Mouse (Mus musculus): ENCODE data around the gene 1110008L16Rik.
"Not testable (repeated sequence)": the region's sequence is repeated elsewhere in the genome, so short reads cannot be mapped to it uniquely, and the experiment has no call there.

1110008L16Rik gene

GRCm38 (mm10) chr12:55338490-55338889, 39.1 kb downstream of the 1110008L16Rik start:
- in situ Hi-C loops (cut with MboI, MseI), result loop anchor here (5.0 kb wide), 1 partner anchor 49 kb away; no protein-coding TSS in a partner anchor

DNA sequence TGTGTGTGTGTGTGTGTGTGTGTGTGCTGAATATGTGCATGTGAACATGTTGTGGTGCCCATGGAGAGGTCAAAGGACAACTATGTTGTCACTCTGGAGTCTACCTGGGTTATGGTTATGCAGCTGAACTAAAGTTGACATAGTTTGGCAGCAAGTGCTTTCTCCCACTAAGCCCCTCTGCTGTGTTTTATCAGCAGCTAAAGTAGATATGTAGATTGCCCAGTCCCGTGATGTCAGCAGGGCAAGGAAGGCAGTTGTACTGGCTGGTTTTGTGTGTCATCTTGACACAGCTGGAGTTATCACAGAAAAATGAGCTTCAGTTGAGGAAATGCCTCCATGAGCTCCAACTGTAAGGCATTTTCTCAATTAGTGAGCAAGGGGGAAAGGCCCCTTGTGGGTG, 43.7 kb downstream of the 1110008L16Rik start:
- in situ Hi-C loops (cut with MboI, MseI), result not testable (repeated sequence)

GRCm38 (mm10) chr12:55343998-55344397, 44.6 kb downstream of the 1110008L16Rik start:
- in situ Hi-C loops (cut with MboI, MseI), result no loop called here

GRCm38 (mm10) chr12:55344583-55344982, 45.2 kb downstream of the 1110008L16Rik start:
- in situ Hi-C loops (cut with MboI, MseI), result no loop called here

DNA sequence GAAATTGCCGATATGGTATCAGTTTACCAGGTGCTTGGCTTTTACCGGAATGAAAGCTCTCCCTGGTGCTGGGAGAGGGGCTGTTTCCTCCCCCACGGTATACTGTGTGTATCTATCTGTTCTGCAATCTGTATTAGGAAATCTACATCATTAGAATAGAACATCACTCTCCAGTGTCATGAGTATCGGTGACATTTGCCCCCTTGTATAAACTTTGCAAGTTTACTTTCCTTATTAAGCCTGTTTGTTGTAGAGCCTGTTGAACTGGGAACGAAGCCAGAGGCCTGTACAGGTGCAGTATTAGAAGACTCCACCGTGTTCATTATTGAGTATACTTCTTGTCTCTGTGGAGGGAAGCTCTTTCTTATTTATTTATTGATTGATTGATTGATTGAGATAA, 54.0 kb downstream of the 1110008L16Rik start:
- in situ Hi-C loops (cut with MboI, MseI), result no loop called here

DNA sequence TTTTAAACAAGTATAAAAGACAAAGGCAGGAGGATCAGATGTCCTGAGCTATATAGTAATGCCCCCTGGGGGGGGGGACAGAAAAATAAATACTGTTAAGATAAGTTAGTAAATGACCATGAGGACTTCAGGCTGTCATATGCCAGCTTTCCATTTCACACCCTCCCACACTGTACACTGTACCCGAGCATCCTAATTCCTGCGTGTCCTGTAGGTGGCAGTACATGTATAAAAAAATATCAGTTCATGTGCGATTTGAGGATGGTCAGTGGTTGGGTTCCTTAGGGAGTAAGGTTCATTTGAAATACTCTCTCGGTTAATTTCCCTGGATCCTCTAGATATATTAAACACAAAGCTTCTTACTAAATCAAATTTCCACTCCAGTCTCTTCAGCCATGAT, 55.5 kb downstream of the 1110008L16Rik start:
- in situ Hi-C loops (cut with MboI, MseI), result loop anchor here (5.0 kb wide), 1 partner anchor 72 kb away; no protein-coding TSS in a partner anchor

- in situ Hi-C loops (cut with MboI, MseI), result loop anchor here (5.0 kb wide), 1 partner anchor 70 kb away; no protein-coding TSS in a partner anchor
Observed at GRCm38 (mm10) chr12:55357303-55357702, 57.9 kb downstream of the 1110008L16Rik start.

- in situ Hi-C loops (cut with MboI, MseI), result no loop called here
Observed at GRCm38 (mm10) chr12:55360929-55361328, 61.6 kb downstream of the 1110008L16Rik start.

- in situ Hi-C loops (cut with MboI, MseI), result no loop called here
Observed at GRCm38 (mm10) chr12:55365083-55365482, 65.7 kb downstream of the 1110008L16Rik start.

DNA sequence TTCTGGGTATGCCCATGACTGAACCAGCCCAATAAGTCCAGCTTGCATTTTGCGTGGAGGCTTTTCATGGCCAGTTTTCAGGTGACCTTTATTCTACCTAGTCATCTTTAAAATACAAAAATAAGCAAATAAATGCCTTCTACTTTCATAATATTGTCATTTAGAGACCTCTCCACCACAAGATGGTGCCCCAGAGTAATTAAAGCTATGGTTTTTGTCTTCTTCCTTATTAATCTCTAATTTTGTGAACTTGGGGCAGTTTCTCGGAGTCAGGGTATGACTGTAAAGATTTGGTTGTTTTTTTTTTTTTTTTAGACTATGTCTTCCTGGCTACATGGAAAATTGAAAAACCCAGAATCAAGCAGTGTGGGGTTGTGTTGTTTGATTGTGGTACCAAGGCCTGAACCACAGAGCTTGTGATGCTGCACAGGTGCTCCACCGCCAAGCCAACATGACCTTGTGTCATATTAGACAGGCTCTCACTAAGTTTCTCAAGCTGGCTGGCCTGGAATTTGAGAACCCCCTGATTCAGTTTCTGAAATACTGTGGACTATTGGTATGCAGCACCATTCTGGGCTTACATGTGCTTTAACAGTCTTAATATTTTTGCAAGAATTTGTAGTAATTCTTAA, 73.2 kb downstream of the 1110008L16Rik start:
- in situ Hi-C loops (cut with MboI, MseI), result no loop called here

- in situ Hi-C loops (cut with MboI, MseI), result no loop called here
Observed at GRCm38 (mm10) chr12:55376956-55377609, 77.7 kb downstream of the 1110008L16Rik start.

DNA sequence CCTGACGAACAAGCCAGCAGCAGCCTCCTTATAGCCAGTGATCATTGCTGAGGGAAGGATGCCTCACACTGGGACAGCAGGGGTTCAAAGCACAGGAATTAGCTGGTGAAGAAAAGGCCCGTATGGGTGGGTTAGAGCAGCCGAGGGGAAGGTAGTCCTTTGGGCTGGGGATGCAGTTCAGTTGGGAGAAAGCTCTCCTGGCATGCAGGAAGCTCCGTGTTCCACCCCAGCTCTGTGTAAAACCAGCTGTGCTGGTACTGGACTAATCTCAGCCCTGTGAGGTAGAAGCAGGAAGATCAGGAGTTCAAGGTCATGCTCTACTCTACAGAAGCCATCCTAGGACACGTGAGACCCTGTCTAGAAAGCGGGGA, 78.2 kb downstream of the 1110008L16Rik start:
- in situ Hi-C loops (cut with MboI, MseI), result no loop called here

DNA sequence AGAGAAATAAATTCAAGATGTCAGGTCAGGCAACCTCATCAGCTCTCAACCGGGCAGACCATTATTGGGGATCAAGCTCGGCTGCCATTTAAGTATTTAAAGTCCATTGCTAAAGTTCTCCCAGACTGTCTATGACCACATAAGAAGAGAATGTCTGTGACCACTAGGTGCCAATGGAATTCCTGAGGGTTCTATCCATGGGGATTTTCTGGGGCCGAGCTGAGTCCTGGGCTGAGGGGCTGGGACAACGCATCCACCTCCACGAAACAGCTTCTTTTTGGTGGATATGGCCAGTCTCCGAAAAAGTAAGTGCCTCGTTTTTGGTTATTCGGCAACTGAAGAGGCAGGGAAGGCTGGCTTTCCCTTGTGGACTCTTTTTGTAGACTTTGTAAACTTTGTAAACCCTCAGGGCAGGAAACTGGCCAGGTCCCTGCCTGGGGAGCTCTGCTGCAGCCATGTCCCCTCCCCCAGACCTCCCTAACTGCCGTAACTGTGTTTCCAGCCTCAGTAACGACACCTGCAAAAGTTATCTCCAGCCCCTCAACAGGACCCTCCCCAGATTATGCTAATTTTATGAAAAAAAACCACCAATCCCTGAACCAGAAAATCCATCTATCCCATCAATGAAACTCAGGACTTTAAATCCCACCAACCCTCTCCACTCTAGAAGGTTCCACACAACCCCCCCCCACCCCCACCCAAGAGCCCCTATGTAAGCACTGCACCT, 84.8 kb downstream of the 1110008L16Rik start, which contains the start of gene Psma6:
Psma6 (plus strand) TSS at position 200 of the 727 bp plus-strand sequence.
- in situ Hi-C loops (cut with MboI, MseI), result no loop called here

GRCm38 (mm10) chr12:55384826-55385225, 85.4 kb downstream of the 1110008L16Rik start:
- in situ Hi-C loops (cut with MboI, MseI), result loop anchor here (5.0 kb wide), 2 partner anchors 48 to 112 kb away; no protein-coding TSS in a partner anchor

DNA sequence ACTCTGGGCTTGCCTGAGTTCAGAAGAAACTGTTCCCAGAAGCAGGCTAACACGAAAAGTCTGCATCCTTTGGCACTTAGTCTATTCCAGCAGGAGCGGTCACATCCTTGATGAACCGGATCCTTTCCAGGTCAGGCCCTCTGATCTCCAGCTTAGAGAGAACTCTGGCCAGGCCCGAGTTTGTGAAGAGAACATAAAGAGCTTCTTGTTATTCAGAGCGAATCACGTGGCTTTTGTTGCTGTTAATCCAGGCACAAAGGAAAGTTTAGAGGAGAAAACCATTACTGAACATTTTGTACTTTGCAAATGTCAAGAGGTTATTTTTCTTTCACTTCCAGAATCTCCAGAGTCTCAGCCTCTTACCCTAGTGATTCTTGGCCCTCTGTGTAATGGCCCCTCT, 86.6 kb downstream of the 1110008L16Rik start:
- in situ Hi-C loops (cut with MboI, MseI), result loop anchor here (5.0 kb wide), 2 partner anchors 49 to 111 kb away; no protein-coding TSS in a partner anchor

- in situ Hi-C loops (cut with MboI, MseI), result loop anchor here (5.0 kb wide), 2 partner anchors 49 to 111 kb away; no protein-coding TSS in a partner anchor
Observed at GRCm38 (mm10) chr12:55386456-55386855, 87.1 kb downstream of the 1110008L16Rik start.

DNA sequence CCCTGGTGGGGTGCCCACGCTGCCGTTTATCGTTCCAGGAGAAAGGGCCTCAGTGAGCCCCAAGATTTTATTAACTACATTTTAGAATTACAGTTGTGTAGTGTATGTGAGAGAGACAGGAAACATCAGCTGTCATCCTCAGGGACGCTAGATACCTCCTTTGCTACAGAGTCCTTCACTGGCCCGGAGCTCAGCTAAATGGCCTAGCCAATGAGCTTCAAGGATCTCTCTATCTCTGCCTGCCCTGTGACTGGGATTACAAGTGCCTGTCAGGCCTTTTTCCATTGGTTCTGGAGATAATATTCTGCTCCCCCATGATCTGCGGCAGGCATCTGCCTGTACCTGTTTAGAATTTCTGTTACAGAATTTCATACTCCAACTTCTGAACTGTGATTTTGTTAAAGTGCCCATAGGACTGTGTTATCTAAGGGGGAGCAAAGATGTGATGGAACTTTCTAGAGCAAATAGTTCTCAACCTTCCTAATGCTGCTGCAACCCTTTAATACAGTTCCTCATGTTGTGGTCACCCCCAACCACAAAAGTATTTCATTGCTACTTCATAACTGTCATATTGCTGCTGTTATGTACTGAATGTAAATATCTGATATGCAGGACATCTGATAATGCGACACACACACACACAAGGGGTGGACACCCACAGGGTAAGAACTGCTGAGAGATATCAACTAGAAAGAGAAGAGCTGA, 87.9 kb downstream of the 1110008L16Rik start:
- in situ Hi-C loops (cut with MboI, MseI), result loop anchor here (5.0 kb wide), 2 partner anchors 50 to 110 kb away; no protein-coding TSS in a partner anchor

DNA sequence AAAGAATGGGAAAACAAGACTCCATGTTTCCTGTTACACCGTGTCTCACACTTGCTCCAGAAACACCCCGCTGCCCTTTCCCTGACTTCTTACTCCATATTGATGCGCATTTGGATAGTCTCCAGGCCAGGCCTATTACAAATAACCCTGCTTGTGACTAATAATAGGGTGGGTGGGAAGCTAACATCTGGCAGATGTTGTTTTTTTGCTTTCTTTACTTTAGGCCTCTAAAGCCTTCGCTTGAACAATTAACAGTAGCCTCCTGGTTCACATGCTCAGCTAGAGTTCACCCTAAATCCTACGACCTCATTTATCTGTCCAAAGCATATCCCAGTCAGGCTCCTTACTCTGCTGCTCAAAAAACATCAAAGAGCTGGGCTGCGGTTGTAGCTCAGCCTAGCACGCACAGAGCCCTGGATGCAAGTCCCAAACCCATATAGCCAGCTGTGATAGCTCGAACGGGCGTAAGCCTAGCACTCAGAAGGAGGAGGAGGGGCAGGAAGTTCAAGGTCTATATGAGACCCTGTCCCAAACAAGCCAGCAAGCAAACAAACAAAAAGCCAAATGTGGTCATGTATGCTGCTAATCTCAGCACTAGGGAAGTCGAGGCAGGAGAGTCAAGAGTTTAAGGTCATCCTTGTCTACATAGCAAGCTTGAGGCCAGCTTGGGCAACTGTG, 88.5 kb downstream of the 1110008L16Rik start:
- in situ Hi-C loops (cut with MboI, MseI), result loop anchor here (5.0 kb wide), 2 partner anchors 51 to 109 kb away; no protein-coding TSS in a partner anchor

- in situ Hi-C loops (cut with MboI, MseI), result loop anchor here (5.0 kb wide), 2 partner anchors 51 to 109 kb away; no protein-coding TSS in a partner anchor
Observed at GRCm38 (mm10) chr12:55388478-55388877, 89.1 kb downstream of the 1110008L16Rik start.

Measured in T-helper 2 cell (primary cell).